Mouse (Mus musculus) liver (tissue): ENCODE measurements at regions not wholly inside any gene's neighbourhood (a gene's known extent, or its start where the extent isn't known, plus 50 kb on each side); places are given as distances from the start of the nearest gene placed in this dataset.

ENCODE experiments used
- DNase-seq: peaks from one replicate; pipeline ENCODE4 v3.0.0-alpha.2; 2020; ENCODE audit warnings: mixed read lengths

DNA sequence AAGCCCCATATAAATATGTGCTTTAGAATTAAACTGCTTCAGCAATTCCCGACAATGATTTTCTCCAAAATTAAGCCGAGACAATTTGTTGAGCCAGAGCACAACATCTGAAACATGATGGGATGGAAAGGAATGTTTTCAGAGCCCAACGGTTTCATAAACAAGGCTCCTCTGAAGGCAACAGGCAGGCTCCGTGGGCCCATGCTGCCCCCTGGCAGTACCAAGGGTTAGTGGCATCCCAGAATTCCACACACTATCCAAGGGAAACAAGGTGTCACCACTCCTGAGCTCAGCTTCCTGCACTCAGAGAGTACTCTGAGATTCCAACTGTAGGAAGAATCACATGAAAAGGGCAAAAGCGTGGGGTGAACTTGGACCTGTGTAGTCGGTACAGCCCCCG lies 57.5 kb upstream of the Ptprt start:
- no peak for DNase-seq

DNA sequence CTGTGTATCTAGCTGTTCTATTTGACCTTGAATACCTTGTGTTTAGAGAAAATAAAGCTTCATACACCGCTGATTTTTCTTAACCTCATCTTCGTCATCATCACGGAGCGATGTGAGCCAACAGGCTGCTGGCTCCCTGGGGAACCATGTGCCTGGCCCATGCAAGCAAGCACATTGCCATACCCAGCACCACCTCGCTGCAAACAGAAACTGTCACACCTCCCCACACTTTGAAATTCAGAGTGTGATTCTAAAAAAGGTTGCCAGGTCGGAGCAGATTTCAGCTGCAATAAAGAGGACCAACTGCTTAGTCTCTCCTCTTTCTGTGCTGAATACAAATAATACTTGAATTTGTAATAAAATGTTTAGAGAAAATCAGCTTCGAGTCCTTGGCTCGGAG lies 54.0 kb upstream of the Ptprt start:
- DNase-seq, result no peak

DNA sequence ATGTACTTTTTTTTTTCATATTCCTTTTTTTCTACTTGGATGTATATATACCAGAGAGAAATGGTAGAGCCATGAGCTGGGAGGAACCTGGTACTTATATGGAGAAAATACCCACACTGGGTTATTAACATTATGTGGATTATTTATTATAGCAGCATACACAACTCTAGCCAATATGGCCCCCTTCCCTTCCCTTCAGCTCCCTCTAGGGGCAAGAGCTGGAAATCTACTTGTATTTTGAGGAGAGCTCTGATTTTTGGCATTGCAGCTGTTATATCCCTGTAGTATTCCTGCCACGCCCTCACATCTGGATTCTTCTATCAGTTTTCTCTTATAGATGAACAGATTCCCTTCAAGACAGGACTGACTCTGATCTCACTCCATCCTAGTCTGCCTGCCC lies 52.0 kb upstream of the Ptprt start:
- DNase-seq, result no peak

DNA sequence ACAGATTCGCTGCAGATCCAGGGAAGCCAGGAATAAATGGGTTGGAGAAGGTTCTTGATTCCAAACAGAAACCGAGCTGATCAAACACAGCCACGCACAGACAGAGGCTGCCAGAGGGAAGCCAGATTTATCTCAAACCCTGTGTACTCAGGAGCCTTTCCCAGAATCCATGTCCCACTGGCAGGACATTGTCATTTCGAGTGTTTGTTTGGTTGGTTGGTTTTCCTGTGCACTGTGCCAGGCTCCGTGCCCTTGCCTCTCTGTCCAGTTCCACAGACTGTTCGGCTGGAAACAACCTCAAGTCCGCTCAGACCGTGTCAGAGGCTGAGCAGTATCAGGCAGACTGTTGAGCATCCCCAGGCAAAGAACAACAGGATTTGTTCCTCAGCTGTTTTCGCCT lies 51.4 kb upstream of the Ptprt start:
- DNase-seq, result no peak
